Mouse (Mus musculus) layer of hippocampus, adult 2 months (tissue): ENCODE data around the gene Serpinb6b. TPM values are rescaled to one million over a fixed set of nuclear protein-coding genes. Genes with fewer than 3 reads are reported as not detected.

ENCODE experiments used
- DNase-seq, 2 experiments: peaks; one replicate each; pipeline ENCODE4 v3.0.0; 2022; ENCODE audit warnings: low spot score in 2 of 2
- H3K27ac ChIP-seq: fragments of 200-600 bp; 2 replicates; pipeline ENCODE4 v1.8.1; 2022
- H3K4me3 ChIP-seq: fragments of 200-600 bp; 2 replicates; pipeline ENCODE4 v1.8.1; 2022; ENCODE audit warnings: mild to moderate bottlenecking
- CTCF ChIP-seq: fragments of 200-600 bp; conservative IDR thresholded peaks from 2 replicates; pipeline ENCODE4 v1.8.1; 2022; ENCODE audit warnings: antibody characterized with exemption, mild to moderate bottlenecking, moderate library complexity
- total RNA-seq, 2 experiments: library from RNA; stranded (reverse); gene quantifications; 2 replicates each; pipeline ENCODE4 v1.2.3; 2021

Serpinb6b gene
- total RNA-seq, 2 experiments from 2014 or later: 0.97 to 1.0 TPM

GRCm38 (mm10) chr13:32963990-32964753 lies 837 bp upstream of the Serpinb6b start:
- TF ChIP-seq CTCF: no peak
- DNase-seq: no peak
- no peak overlapping the region for H3K4me3 ChIP-seq
- no peak overlapping the region for H3K27ac ChIP-seq

GRCm38 (mm10) chr13:32966116-32966515 lies 1.1 kb downstream of the Serpinb6b start:
- peak overlapping the region; percentile 42; the same call in 1 of the 2 replicates for H3K4me3 ChIP-seq
- no peak for TF ChIP-seq CTCF
- no peak for DNase-seq
- no peak overlapping the region for H3K27ac ChIP-seq

GRCm38 (mm10) chr13:32967233-32967632 lies 2.2 kb downstream of the Serpinb6b start:
- H3K4me3 ChIP-seq: no peak overlapping the region
- no peak for DNase-seq
- TF ChIP-seq CTCF: no peak

GRCm38 (mm10) chr13:32968353-32968984 lies 3.5 kb downstream of the Serpinb6b start:
- TF ChIP-seq CTCF: no peak
- Histone ChIP-seq H3K27ac (no peak overlapping the region), H3K4me3 (no peak overlapping the region)
- no peak for DNase-seq

More at GRCm38 (mm10) chr13:32967233-32967632, 2.2 kb downstream of the Serpinb6b start:
- no peak overlapping the region for H3K27ac ChIP-seq

GRCm38 (mm10) chr13:32968996-32969640 lies 4.1 kb downstream of the Serpinb6b start:
- H3K27ac ChIP-seq: no peak overlapping the region
- no peak for TF ChIP-seq CTCF
- no peak overlapping the region for H3K4me3 ChIP-seq
- DNase-seq: no peak

GRCm38 (mm10) chr13:32969641-32970040 lies 4.6 kb downstream of the Serpinb6b start:
- TF ChIP-seq CTCF: no peak
- no peak for DNase-seq
- no peak overlapping the region for H3K27ac ChIP-seq
- H3K4me3 ChIP-seq: no peak overlapping the region

GRCm38 (mm10) chr13:32970776-32971175 lies 5.8 kb downstream of the Serpinb6b start:
- Histone ChIP-seq H3K27ac (no peak overlapping the region), H3K4me3 (no peak overlapping the region)
- no peak for TF ChIP-seq CTCF
- DNase-seq: no peak

- DNase-seq: no peak
- TF ChIP-seq CTCF: no peak
- Histone ChIP-seq H3K27ac (no peak overlapping the region), H3K4me3 (no peak overlapping the region)
Measured at GRCm38 (mm10) chr13:32974268-32974667, 9.3 kb downstream of the Serpinb6b start.

- no peak for TF ChIP-seq CTCF
- no peak for DNase-seq
- 0 out of 2 replicates have a peak overlapping the region, but pooled peaks have one; percentile 20 for H3K27ac ChIP-seq
- no peak overlapping the region for H3K4me3 ChIP-seq
Measured at GRCm38 (mm10) chr13:32974889-32975460, 10.0 kb downstream of the Serpinb6b start.

GRCm38 (mm10) chr13:32975710-32976109 lies 10.7 kb downstream of the Serpinb6b start:
- no peak for TF ChIP-seq CTCF
- DNase-seq: no peak
- Histone ChIP-seq H3K4me3 (no peak overlapping the region), H3K27ac (no peak overlapping the region)

GRCm38 (mm10) chr13:32982556-32983042 lies 17.6 kb downstream of the Serpinb6b start:
- no peak for TF ChIP-seq CTCF
- no peak overlapping the region for H3K4me3 ChIP-seq
- no peak overlapping the region for H3K27ac ChIP-seq
- no peak for DNase-seq

GRCm38 (mm10) chr13:32986256-32986655 lies 21.2 kb downstream of the Serpinb6b start:
- TF ChIP-seq CTCF: no peak
- no peak for DNase-seq
- Histone ChIP-seq H3K27ac (no peak overlapping the region), H3K4me3 (no peak overlapping the region)
